Mouse (Mus musculus) stomach, postnatal 0 days (tissue): Measurements from ENCODE around the gene Dnajc15.

Source experiments
- CTCF ChIP-seq: IDR thresholded peaks from 2 replicates; pipeline ENCODE4 v1.5.1; 2016; ENCODE audit warnings: antibody characterized with exemption, low read depth, mild to moderate bottlenecking, moderate library complexity
- EP300 ChIP-seq: optimal IDR thresholded peaks from 2 replicates; pipeline ENCODE3; 2016; ENCODE audit warnings: antibody characterized with exemption

DNA sequence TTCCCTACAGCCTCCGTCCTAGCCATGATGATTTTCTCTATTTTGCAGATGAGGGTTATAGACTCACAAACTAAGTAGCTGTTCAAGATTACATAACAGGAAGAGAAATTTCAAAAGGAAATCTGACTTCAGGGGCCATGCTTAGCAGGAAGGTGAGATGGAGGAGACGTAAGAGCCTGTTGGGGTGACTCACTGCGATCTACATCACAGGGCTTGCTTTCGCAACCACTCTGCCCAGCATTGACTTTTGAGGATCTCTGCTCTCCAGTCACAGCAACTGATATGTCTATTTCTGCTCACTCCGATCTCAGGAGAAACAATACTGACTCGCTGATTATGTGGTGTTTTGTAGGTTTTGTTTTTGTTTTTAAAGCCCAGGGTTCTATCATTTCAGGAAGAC lies 49.8 kb downstream of the Dnajc15 start:
- no peak for TF ChIP-seq CTCF
- no peak for TF ChIP-seq EP300
